Mouse (Mus musculus) thymus, postnatal 36 days (tissue): Measurements from ENCODE around the gene Cpt1a.

Source experiments
- DNase-seq, 2 experiments: peaks; one replicate each; pipeline ENCODE4 v3.0.0; 2022; ENCODE audit warnings: mixed read lengths in 2 of 2

Gene Cpt1a

DNA sequence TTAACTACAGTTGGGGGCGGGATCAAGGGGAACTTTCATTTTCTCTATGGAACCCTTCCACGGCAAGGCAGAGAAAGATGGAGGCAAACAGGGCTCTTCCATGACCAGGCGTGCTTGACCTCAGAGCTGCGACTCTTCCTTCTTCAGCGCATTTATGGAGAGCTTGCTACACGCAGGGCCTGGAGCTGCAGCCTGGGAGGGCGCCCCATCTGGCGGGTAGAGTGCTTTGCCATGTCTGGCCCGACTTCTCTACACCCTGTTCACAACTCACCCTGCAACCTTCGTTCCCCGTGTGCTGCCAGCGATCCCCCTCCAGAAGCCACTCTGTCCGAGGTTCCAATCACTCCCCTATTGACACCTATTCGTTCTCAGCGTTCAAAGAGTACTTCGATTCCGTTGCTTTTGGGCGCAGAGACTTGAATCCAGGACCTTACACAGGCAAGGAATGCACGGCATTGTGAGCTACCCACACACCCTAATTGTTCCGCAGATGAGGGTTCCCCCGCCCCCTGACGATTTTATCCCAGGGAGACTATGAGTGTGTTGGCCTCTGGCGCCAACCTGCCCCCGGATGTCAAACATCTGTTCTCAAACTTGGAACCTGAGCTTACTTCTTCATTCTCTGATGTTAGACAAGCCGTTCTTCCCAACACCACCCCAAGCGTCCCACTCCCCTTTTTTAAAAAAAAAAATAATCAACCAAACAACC, at the start of gene Cpt1a:
Gene Cpt1a (plus strand): TSS at position 74 of the 709 bp plus-strand sequence.
- DNase-seq, result peak; percentile 68 to 73

DNA sequence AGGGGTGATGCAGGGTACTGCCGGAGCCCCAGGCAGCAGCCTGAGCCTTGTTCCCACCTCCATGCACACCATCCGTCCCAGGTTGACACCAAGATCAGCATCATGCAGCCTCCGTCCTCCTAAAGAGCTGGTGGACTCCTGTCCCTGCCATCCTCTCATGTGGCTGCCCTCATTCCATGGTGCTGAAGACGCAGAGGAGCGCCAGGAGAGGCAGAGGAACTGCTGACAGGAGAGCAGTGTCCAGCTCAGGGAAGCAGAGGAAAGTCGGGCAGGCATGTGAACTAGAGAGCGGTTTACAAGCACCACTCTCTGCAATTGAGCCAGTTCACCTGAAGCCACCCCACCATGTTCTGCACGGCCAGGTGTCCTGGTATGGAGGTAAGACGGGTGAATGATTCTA, 48.8 kb upstream of the Cpt1a start:
- DNase-seq, result no peak

DNA sequence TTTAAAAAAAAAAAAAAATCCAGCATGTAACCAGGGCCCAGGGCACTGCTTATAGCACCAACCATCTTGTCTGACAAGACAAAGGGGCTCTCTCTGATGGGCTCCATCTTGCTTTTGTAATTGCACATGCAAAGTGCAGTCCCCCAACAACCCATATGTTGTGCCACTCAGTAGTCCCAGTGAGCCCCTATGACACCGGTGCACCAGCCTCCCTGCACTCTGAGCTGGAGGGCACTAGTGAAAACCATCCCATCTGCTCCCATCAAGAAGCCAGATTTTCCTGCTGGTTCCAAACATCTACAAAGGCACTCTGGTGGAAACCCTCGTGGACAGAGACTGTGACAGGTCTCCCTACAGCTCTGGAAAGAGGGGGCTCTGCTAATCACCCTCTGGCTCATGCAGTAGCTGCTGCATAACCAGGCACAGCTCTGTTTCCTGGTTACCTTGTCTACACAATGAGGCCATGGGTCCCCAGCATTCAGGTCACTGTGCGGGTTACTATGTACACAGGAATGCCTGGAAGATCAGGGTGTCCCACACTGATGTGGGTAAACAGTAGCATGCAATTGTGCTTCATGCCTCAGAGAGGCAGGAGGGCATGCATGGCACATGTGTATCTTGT, 46.3 kb upstream of the Cpt1a start:
- no peak for DNase-seq

- no peak for DNase-seq
Measured at GRCm38 (mm10) chr19:3281886-3282285, 40.2 kb upstream of the Cpt1a start.

GRCm38 (mm10) chr19:3282572-3283467, 39.3 kb upstream of the Cpt1a start, which contains the start of the genes Mrpl21 and Ighmbp2:
Mrpl21 (plus strand) TSS chr19:3282901.
Ighmbp2 (minus strand) TSS chr19:3283017.
- peak; percentile 76 to 81 for DNase-seq

DNA sequence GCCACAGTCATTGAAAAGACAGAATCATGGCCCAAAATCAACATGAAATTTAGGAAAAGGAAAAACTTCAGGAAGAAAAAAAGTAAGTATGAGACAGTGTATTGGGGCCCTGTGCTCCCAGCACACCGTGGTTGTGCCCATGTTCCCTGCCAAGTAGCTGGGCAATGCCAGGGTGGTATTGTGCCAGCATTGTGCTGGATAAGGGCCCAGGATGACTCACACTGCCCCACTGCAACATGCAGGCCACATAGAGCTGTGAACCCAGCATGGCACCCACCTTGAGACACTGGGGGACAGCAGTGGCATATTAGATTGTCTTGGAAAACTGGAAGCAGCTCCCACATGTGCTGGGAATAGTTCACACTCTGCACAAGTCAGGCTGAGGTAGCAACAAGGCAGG, 33.1 kb upstream of the Cpt1a start:
- no peak for DNase-seq

DNA sequence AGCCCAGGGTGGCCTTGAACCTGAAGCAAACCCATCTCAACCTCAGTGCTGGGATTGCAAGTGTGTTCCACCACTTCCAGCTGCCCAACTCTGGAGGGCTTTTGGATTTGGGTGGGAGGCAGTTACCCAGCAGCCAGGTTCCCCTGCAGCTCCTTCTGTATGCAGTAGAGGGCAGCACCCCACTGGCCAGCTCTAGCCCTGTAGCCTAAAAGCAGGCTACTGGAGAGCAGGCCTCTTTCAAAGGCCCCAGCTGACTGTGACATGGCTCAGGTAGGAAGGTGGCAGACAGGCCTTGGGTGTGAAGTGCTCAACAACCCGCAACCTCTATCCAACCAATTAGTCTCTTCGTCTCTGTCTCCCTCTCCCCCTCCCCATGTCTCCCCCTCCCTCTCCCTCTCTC, 30.1 kb upstream of the Cpt1a start:
- DNase-seq, result peak; percentile 53 to 61

GRCm38 (mm10) chr19:3292993-3293392, 29.1 kb upstream of the Cpt1a start:
- no peak for DNase-seq

- no peak for DNase-seq
Measured at GRCm38 (mm10) chr19:3295245-3295644, 26.9 kb upstream of the Cpt1a start.

GRCm38 (mm10) chr19:3297034-3297433, 25.1 kb upstream of the Cpt1a start:
- no peak for DNase-seq

DNA sequence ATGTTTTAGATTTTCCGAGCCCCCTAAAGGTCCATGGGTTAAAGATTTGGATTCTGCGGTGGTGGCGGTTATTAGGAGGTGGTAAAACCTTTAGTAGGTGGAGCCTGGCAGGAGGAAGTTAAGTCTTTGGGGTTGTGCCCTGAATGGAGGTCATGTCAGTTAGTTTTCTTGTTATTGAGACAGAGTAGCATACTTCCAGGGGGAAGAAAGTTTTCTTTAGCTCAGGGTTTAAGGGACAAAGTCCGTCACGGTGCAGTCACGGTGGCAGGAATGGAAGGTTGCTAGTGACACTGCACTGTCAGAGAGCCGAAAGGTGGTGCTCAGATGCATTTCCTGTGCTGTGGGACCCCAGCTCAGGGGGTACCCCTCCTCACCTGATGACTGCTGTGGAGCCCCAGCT, 24.4 kb upstream of the Cpt1a start:
- DNase-seq, result no peak

DNA sequence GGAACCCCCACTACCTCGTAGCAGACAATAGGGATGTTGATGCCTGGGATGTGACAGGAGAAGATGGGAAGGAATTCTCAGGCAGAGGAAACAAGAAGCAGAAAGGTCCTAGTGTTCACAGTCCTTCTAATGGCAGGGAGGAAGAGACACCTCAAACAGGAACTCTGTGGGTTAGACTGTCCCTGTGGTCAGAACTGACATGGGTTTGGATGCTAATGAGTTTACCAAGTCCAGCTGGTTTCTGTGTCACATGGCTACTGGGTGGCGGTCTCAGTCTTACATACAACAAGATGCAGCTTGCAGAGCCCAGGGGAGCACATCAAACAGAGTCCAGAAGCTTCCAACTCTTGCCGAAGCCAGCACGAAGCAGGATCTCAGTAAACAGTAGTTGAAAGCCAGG, 18.1 kb upstream of the Cpt1a start:
- DNase-seq, result no peak

GRCm38 (mm10) chr19:3307175-3307949, 14.8 kb upstream of the Cpt1a start:
- no peak for DNase-seq

- no peak for DNase-seq
Measured at GRCm38 (mm10) chr19:3319341-3319740, 2.8 kb upstream of the Cpt1a start.

- DNase-seq, result no peak
Measured at GRCm38 (mm10) chr19:3320086-3320485, 2.0 kb upstream of the Cpt1a start.

DNA sequence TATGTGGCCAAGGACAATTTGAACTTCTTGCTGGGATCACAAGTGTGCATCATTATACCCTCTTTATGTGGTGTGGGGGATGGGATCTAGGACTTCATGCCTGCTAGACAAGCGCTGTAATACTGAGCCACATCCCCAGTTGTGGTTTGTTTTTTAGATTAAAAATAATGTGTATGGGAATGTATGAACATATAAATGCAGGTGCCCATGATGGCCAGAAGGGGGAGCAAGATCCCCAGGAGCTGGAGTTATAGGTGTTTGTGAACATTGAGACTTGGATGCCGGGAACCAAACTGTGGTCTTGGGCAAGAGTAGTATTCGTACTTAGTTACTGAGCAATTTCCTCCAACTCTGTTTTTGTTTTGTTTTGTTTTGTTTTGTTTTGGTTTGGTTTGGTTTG, 1.3 kb upstream of the Cpt1a start:
- DNase-seq, result no peak

DNA sequence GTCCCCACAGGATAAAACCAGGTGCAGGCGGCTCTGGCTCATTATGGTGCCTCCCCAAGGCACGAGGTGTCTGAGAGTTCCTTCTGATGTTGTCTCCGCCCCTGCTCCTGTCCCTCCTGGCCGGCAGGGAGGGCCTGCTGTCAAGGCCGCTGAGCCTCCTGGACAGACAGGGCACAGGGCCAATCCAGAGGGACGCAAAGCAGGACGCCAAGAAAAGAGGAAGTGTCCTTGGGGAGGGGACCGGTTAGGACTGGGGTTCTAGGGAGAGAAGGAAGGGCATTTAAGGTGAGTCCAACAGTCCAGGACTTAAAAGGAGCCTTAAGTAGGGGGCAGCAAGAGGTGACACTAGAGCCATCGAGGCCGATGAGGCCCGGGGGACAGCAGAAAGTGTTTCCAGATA, 517 bp upstream of the Cpt1a start:
- peak; percentile 17 to 37 for DNase-seq

GRCm38 (mm10) chr19:3323201-3323621, 1.1 kb downstream of the Cpt1a start:
- peak; percentile 82 to 86 for DNase-seq

- peak; percentile 45 to 57 for DNase-seq
Measured at GRCm38 (mm10) chr19:3323753-3324270, 1.7 kb downstream of the Cpt1a start.

DNA sequence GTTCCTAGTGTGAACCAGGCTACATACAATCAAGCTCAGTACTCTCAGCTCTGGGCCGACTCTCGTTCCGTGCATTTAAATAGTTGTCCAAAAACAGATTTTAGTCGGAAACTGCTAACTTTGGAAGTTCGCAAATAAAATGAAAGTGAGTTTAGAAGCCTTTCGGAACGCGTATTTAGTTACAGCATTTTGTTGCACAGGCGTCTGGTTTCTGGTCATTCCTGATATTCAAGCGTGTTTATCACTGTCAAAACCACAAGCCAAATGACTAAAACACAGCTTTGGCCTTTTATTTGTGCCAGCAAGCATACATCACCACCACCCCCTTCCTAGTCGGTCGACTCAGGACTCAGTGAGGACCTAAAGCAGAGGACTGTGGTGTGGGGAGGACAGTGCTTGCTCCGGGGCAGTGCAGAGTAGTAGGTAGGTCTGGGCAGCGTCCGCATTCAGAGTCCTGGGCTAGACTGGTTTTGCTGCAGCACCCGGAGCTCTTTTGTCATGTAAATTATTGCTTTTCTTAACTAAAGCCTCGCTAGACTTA, 2.2 kb downstream of the Cpt1a start:
- peak; percentile 17 to 22 for DNase-seq

DNA sequence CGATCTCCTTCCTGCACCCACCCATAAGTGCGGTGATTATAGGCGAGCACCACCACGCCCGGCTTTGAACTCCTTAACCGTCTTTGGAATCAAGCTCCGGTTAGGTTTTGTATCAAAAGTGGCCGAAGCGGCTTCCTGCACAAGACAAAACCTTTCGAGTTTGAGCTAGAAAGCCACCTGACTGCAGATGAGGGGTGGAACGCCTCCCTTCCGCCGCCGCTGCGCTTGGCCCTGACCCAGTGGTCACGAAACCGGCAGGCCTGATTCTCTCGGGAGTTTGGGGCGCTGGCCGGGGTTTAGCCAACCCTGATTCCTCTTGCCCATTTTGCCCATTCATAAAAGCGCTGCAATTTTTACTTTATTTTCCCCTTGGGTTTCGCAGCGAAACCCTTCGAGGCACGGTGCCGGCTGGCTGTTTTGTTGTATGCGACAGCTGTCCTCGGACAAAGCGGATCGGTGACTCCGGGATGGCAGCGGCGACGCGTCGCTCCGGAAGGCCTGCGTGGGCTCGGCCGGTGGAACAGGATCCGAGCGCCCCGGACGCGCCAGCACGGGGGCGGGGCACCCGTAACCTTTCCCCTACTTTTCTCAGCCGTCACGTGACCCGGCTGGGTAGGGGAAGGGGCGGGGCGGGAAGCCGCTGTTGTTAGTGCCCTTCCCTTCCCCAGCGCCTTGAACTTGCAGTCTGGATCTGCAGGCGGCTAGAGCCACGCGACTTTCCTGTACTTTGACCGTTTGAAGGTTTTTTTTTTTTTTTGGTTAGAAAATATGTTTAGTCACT, 3.0 kb downstream of the Cpt1a start:
- DNase-seq, result peak; percentile 96
